In the genomic region with DNA sequence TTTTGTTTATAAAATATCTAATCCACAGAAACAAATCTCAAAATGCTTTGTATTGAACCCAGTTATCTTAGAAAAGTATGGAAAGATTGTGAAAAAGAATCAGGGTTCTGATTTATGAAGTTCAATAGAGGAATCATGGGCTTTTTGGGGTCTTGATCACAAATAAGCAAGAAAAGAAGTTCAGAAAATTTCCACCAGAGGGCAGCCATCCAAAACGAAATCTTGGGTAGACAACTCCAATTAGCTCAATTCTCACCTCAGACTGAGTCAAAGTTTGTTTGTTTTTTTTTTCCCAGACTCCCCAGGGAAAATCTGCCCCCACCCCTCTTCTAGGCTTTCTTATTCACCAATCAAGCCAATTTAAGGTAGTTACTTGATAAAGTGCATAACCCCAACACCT, we compare ENCODE assay signal across 10 mouse cellular contexts. TPM values are rescaled to one million over a fixed set of nuclear protein-coding genes. Genes with fewer than 3 reads are reported as not detected.
A peak's percentile ranks its signal among the peaks of the same experiment; 100 is the strongest.
DNase-seq lines count a peak whose midpoint lies in the region; ATAC-seq lines count a peak whose summit lies in the region.
"Had no signal": no experiment of that assay in that cellular context is flagged by ENCODE, and none has a peak within 500 bp of the region (broad histone marks: within the 10 kb centered on the region; RNA-seq: fewer than 3 reads in every experiment).

No protein-coding gene starts in this region.

- H3K36me3 ChIP-seq in heart, embryonic 11.5 days (ENCODE audit: control insufficient read depth, insufficient read depth, low read length): no peaks in the 10 kb centered on the region
- H3K36me3 ChIP-seq: stomach, embryonic 15.5 days had no signal

- no peak overlapping the region for H3K4me3 ChIP-seq in heart, embryonic 11.5 days (ENCODE audit: low read depth, low read length)
- H3K4me3 ChIP-seq: stomach, embryonic 15.5 days had no signal

- H3K27me3 ChIP-seq in heart, embryonic 11.5 days (ENCODE audit: control insufficient read depth, insufficient read depth, low read length): no peaks in the 10 kb centered on the region
- H3K27me3 ChIP-seq: stomach, embryonic 15.5 days had no signal

- ATAC-seq in megakaryocyte progenitor cell, adult 5-6 weeks (replicated peaks; ENCODE audit: poor library complexity): 0 out of 2 replicates have a peak, but pooled peaks have one; percentile 29
- ATAC-seq in heart, embryonic 11.5 days (replicated peaks; ENCODE audit: insufficient number of reproducible peaks, low FRiP score, low TSS enrichment): no peak

- no peak overlapping the region for H3K4me2 ChIP-seq in heart, embryonic 11.5 days
- H3K4me2 ChIP-seq: stomach, embryonic 15.5 days had no signal

- H3K9me3 ChIP-seq in heart, embryonic 11.5 days (replicated peaks; ENCODE audit: control insufficient read depth, low read length): no peaks in the 10 kb centered on the region
- H3K9me3 ChIP-seq: stomach, embryonic 15.5 days had no signal

- intact Hi-C loops in heart, postnatal 10 days (cut with DNase I): loop anchor here (1.0 to 5.0 kb wide), 3 partner anchors 48 to 210 kb away; no protein-coding TSS in a partner anchor
- intact Hi-C loops in heart, postnatal 25 days (cut with DNase I): loop anchor here (1.0 kb wide), 2 partner anchors 48 to 211 kb away; no protein-coding TSS in a partner anchor

- DNase-seq in heart, postnatal 10 days: peak; percentile 14 to 48
- DNase-seq in heart, postnatal 25 days (ENCODE audit: low spot score): no peak
- DNase-seq in right cerebral cortex, adult 18-20 months: peak; percentile 12
- DNase-seq in right cerebral cortex, postnatal 36 days (ENCODE audit: low spot score in 2 of 2): no peak
- DNase-seq in embryo, embryonic 11 days: peak; percentile 36
- DNase-seq in urinary bladder, postnatal 14 days (ENCODE audit: low spot score): no peak

- no peaks in the 10 kb centered on the region for H3K4me1 ChIP-seq in heart, embryonic 11.5 days (ENCODE audit: control insufficient read depth, insufficient read depth, low read length)
- H3K4me1 ChIP-seq: stomach, embryonic 15.5 days had no signal

- no peak overlapping the region for H3K27ac ChIP-seq in heart, embryonic 11.5 days (ENCODE audit: low read depth, low read length)
- H3K27ac ChIP-seq: macrophage; stomach, embryonic 15.5 days had no signal

- 16% methylated on average over 1 of the region's 1 CpGs for WGBS in heart, embryonic 11.5 days (ENCODE audit: insufficient replicate concordance)

- H3K9ac ChIP-seq in heart, embryonic 11.5 days (ENCODE audit: low read depth, low read length): no peak overlapping the region
- H3K9ac ChIP-seq: stomach, embryonic 15.5 days had no signal

RNA-seq across cellular contexts. Expression of gene Psd4, which starts 9.7 kb away (rescaled TPM):
- total RNA-seq in heart, postnatal 10 days (2021): 1 to 10 TPM; 1.3 to 2.2 TPM
- 1 to 10 TPM; 1.1 to 1.2 TPM for total RNA-seq in heart, postnatal 25 days (2021)
- 43.0 and 43.9 TPM in 2 replicates for total RNA-seq in megakaryocyte progenitor cell, adult 5-6 weeks (2015)
- 74.4 and 81.0 TPM in 2 replicates for total RNA-seq in megakaryocyte progenitor cell, adult 5-6 weeks (2017)
- polyA plus RNA-seq in heart, embryonic 11.5 days (2014; fragmentation: Nextera tagmentation; extraction: Ambion mirVana): 0.42 and 0.46 TPM in 2 replicates

RNA-seq across cellular contexts. Expression of gene Il1rn, which starts 21.0 kb away (rescaled TPM):
- total RNA-seq in heart, postnatal 10 days (2021): under 1 TPM in 1 of 2 experiments, not detected in 1; 0.20 TPM
- total RNA-seq in heart, postnatal 25 days (2021): not detected
- 3.2 and 3.9 TPM in 2 replicates for total RNA-seq in megakaryocyte progenitor cell, adult 5-6 weeks (2015)
- total RNA-seq in megakaryocyte progenitor cell, adult 5-6 weeks (2017): 1.0 and 1.2 TPM in 2 replicates
- not detected in 2 replicates for polyA plus RNA-seq in heart, embryonic 11.5 days (2014; fragmentation: Nextera tagmentation; extraction: Ambion mirVana)

Comparison
In these comparisons a context has a peak if more than half of its experiments do, and no peak if none do; other contexts are left out.
1. DNase-seq: peak in heart, postnatal 10 days (2 of 2), right cerebral cortex, adult 18-20 months (single experiment) and embryo, embryonic 11 days (single experiment); none in heart, postnatal 25 days (single experiment), right cerebral cortex, postnatal 36 days (0 of 2) and urinary bladder, postnatal 14 days (single experiment).
2. RNA of gene Psd4, which starts 9.7 kb away (total RNA-seq): 43.0 to 81.0 TPM in megakaryocyte progenitor cell, adult 5-6 weeks; 1.3 to 2.2 TPM in heart, postnatal 10 days and 1.1 to 1.2 TPM in heart, postnatal 25 days; every median in the first group is over 10 times any median in the second.